Mouse (Mus musculus): Measurements from ENCODE around the gene Olfr418. TPM values are rescaled to one million over a fixed set of nuclear protein-coding genes. Genes with fewer than 3 reads are reported as not detected.

The Olfr418 gene
- not detected for polyA plus RNA-seq (2014; fragmentation: Illumina TruSeq; extraction: RNeasy Lipid Tissue Mini Kit (QIAGEN cat#74804); ENCODE audit: low read depth, low replicate concordance)

GRCm38 (mm10) chr1:173265701-173266100, at the start of gene Olfr418:
Gene Olfr418 (plus strand): TSS chr1:173266001.

DNA sequence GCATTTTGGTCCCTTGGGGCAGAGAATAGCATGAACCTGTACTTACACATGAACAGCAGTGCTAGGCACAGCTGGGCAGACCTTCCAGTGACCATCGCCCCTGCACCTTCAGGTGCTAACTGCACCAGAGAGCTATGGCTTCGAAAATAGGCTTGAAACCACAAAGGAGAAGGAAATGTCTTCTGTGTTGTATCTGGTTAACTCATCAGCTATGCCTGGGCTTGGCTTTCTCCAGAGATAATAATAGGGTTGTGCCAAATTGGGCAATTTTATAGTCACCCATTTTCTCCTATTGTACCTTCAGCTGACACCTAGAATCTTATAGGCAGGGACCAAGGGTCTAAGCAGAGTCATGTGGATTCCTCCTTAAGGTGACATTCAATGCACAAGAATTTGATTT, 38.7 kb upstream of the Olfr418 start, which contains the start of gene Fcer1a:
Gene Fcer1a, minus strand, starts transcription at position 134 of the 400 bp plus-strand sequence.

DNA sequence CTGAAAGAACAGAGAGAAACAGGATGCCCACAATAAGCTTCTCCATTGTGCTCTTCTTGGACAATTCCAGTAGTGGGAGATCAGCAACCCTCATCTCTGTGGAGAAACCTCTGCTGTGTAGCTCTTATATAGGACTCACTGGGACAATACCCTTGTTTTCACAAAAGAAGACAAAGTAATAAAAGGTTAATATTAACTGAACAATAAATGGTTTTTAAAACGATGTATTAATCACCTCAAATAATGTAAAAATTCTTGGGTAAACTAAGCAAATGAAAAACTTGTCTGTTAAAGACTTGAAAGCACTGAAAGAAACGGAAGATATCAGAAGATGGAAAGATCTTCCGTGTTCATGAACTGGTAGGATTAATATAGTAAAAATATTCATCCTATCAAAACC, 11.9 kb downstream of the Olfr418 start, which contains the start of gene Mptx2:
Gene Mptx2, minus strand, starts transcription at position 101 of the 400 bp plus-strand sequence.

Other genes starting within 250 kb of the Olfr418 start
- gene Olfr1408, start 128.6 kb upstream of the Olfr418 start, polyA plus RNA-seq (2014; fragmentation: Illumina TruSeq; extraction: RNeasy Lipid Tissue Mini Kit (QIAGEN cat#74804); ENCODE audit: low read depth, low replicate concordance), result not detected
- not detected for gene Olfr1406, start 75.4 kb upstream of the Olfr418 start, polyA plus RNA-seq (2014; fragmentation: Illumina TruSeq; extraction: RNeasy Lipid Tissue Mini Kit (QIAGEN cat#74804); ENCODE audit: low read depth, low replicate concordance)
- gene Olfr218, start 68.2 kb upstream of the Olfr418 start, polyA plus RNA-seq (2014; fragmentation: Illumina TruSeq; extraction: RNeasy Lipid Tissue Mini Kit (QIAGEN cat#74804); ENCODE audit: low read depth, low replicate concordance), result not detected
- not detected for gene Olfr1404, start 53.6 kb upstream of the Olfr418 start, polyA plus RNA-seq (2014; fragmentation: Illumina TruSeq; extraction: RNeasy Lipid Tissue Mini Kit (QIAGEN cat#74804); ENCODE audit: low read depth, low replicate concordance)
- 0.63 TPM for gene Fcer1a, start 38.8 kb upstream of the Olfr418 start, polyA plus RNA-seq (2014; fragmentation: Illumina TruSeq; extraction: RNeasy Lipid Tissue Mini Kit (QIAGEN cat#74804); ENCODE audit: low read depth, low replicate concordance)
- 4.4 TPM for gene Mptx2, start 11.8 kb downstream of the Olfr418 start, polyA plus RNA-seq (2014; fragmentation: Illumina TruSeq; extraction: RNeasy Lipid Tissue Mini Kit (QIAGEN cat#74804); ENCODE audit: low read depth, low replicate concordance)
- gene Ackr1, start 67.7 kb downstream of the Olfr418 start, polyA plus RNA-seq (2014; fragmentation: Illumina TruSeq; extraction: RNeasy Lipid Tissue Mini Kit (QIAGEN cat#74804); ENCODE audit: low read depth, low replicate concordance), result 1.9 TPM
- 286 TPM for gene Aim2, start 84.9 kb downstream of the Olfr418 start, polyA plus RNA-seq (2014; fragmentation: Illumina TruSeq; extraction: RNeasy Lipid Tissue Mini Kit (QIAGEN cat#74804); ENCODE audit: low read depth, low replicate concordance)
- gene Cadm3, start 101.7 kb downstream of the Olfr418 start, polyA plus RNA-seq (2014; fragmentation: Illumina TruSeq; extraction: RNeasy Lipid Tissue Mini Kit (QIAGEN cat#74804); ENCODE audit: low read depth, low replicate concordance), result 3.7 TPM
- gene Ifi206, start 225.0 kb downstream of the Olfr418 start, polyA plus RNA-seq (2014; fragmentation: Illumina TruSeq; extraction: RNeasy Lipid Tissue Mini Kit (QIAGEN cat#74804); ENCODE audit: low read depth, low replicate concordance), result 2.6 TPM

Measured in sigmoid colon, adult 10 weeks (tissue).